Mouse (Mus musculus) midbrain, embryonic 15.5 days (tissue): ENCODE measurements at regions not wholly inside any gene's neighbourhood (a gene's known extent, or its start where the extent isn't known, plus 50 kb on each side); places are given as distances from the start of the nearest gene placed in this dataset.

ENCODE experiments used
- ATAC-seq: fragments of 200-750 bp; cut with Nextera tagmentation; replicated peaks from 2 replicates; pipeline ENCODE4 v1.8.0; 2017; ENCODE audit warnings: moderate TSS enrichment
- H3K27ac ChIP-seq: fragments of 300-500 bp; sonication (generic); 2 replicates; pipeline ENCODE4 v1.5.1; 2015; ENCODE audit warnings: mild to moderate bottlenecking, inconsistent platforms
- H3K27me3 ChIP-seq: fragments of 300-500 bp; sonication (generic); replicated peaks from 2 replicates; pipeline ENCODE4 v1.6.1; 2015; ENCODE audit warnings: inconsistent platforms
- H3K36me3 ChIP-seq: fragments of 300-500 bp; sonication (generic); replicated peaks from 2 replicates; pipeline ENCODE4 v1.6.1; 2015; ENCODE audit warnings: inconsistent platforms
- H3K4me1 ChIP-seq: fragments of 300-500 bp; sonication (generic); 2 replicates; pipeline ENCODE4 v1.6.1; 2015; ENCODE audit warnings: inconsistent platforms
- H3K4me2 ChIP-seq: fragments of 300-500 bp; sonication (generic); 2 replicates; pipeline ENCODE4 v1.6.1; 2015; ENCODE audit warnings: inconsistent platforms, mild to moderate bottlenecking, moderate library complexity
- H3K4me3 ChIP-seq: fragments of 300-500 bp; sonication (generic); 2 replicates; pipeline ENCODE4 v1.5.1; 2015; ENCODE audit warnings: mild to moderate bottlenecking, inconsistent platforms
- H3K9ac ChIP-seq: fragments of 300-500 bp; sonication (generic); 2 replicates; pipeline ENCODE4 v1.6.1; 2015; ENCODE audit warnings: mild to moderate bottlenecking, inconsistent platforms
- H3K9me3 ChIP-seq: fragments of 300-500 bp; sonication (generic); 2 replicates; pipeline ENCODE4 v1.6.1; 2016; ENCODE audit warnings: inconsistent platforms
- WGBS: fragments of 180-500 bp; shearing (Covaris S2); methylation state at CpG from one replicate; pipeline ENCODE4 v1.1.7; 2015; ENCODE audit warnings: mixed read lengths; 5-methylcytosine and 5-hydroxymethylcytosine counted together

DNA sequence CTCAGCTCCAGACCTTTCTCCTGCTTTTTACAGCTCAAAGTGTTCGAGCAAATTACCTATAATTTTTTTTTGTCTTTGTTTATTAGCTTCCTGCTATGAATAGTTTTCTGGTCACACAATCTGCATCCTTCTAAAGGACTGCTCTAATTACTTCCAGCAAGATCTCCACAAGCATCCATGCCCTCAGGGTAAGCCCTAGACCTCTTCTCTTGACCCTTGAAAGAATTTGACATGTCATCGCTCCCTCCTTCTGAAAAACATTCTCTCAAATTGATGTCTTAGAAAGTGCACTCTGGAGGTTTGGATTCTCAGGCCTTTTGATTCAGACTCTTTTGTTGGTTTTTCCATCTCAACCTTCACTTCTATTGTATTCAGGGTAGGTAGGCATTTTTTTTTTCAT, 148.7 kb downstream of the Gja1 start:
- no peaks in the 10 kb centered on the region for H3K4me1 ChIP-seq
- no peak overlapping the region for H3K27ac ChIP-seq
- no peaks in the 10 kb centered on the region for H3K9me3 ChIP-seq
- 82% methylated on average over 2 of the region's 2 CpGs for whole genome bisulfite sequencing
- H3K4me3 ChIP-seq = no peak overlapping the region
- no peak overlapping the region for H3K4me2 ChIP-seq
- ATAC-seq = no peak
- H3K27me3 ChIP-seq = no peaks in the 10 kb centered on the region
- no peak overlapping the region for H3K9ac ChIP-seq
- H3K36me3 ChIP-seq = no peaks in the 10 kb centered on the region

GRCm38 (mm10) chr10:56537091-56537490, 160.0 kb downstream of the Gja1 start:
- 67% methylated on average over 4 of the region's 4 CpGs for WGBS
- H3K4me2 ChIP-seq = no peak overlapping the region
- H3K36me3 ChIP-seq = no peaks in the 10 kb centered on the region
- no peaks in the 10 kb centered on the region for H3K4me1 ChIP-seq
- H3K4me3 ChIP-seq = no peak overlapping the region
- ATAC-seq = no peak
- no peak overlapping the region for H3K27ac ChIP-seq
- H3K9ac ChIP-seq = no peak overlapping the region
- no peaks in the 10 kb centered on the region for H3K9me3 ChIP-seq
- H3K27me3 ChIP-seq = no peaks in the 10 kb centered on the region

DNA sequence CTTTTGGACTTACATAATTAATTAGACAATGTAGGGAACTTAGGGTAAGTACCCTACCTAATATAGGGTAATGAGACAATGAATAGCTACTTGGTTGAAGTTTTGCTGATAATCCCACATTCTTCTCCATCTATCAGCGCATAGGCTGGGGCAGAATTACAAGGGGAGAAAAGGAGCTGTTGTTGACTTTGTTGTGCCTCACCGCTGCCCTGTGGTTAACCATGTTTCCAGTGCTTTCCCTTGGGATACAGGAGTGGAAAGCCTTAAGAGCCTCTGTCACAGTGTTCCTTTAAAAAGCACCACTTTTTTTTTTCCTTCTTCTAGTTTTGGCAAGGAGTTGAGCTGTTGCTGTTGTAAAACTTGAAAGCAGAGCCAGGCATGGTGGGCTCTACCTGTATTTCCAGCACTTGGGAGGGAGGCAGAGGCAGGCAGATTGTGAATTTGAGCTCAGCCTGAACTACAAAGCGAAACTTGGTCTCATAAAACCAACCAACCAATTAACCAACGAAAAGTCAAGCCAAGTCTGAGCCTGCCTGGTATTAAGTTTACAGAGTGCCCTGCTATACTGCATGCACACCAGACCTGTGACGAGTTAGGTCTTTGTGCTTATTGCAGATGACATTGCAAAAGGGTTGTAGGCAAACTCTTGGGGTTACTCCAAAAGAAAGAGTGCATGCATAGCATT, 162.8 kb downstream of the Gja1 start:
- H3K4me1 ChIP-seq = no peaks in the 10 kb centered on the region
- H3K4me2 ChIP-seq = no peak overlapping the region
- no peaks in the 10 kb centered on the region for H3K36me3 ChIP-seq
- no peak for ATAC-seq
- WGBS = 79% methylated on average over 5 of the region's 5 CpGs
- H3K4me3 ChIP-seq = no peak overlapping the region
- H3K27ac ChIP-seq = no peak overlapping the region
- no peaks in the 10 kb centered on the region for H3K27me3 ChIP-seq
- no peaks in the 10 kb centered on the region for H3K9me3 ChIP-seq
- no peak overlapping the region for H3K9ac ChIP-seq

DNA sequence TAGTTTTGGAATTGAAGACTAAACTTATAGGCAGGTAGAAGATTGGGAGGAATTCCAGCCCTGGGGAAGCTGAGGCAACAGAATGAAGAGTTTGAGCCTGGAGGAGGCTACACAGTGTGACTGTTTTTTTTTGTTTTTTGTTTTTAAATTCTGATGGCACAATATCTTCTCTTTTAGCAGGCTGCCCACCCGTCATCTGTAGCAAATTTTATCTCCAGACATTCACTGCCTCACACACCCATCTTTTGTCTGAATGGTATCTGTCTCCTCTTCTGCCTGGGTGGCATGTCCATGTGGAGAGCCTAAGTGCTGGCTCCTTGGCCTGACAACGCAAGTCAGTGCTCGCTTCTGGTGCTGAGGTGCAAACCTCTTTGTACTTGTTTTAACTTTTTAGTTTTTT, 165.0 kb downstream of the Gja1 start:
- no peaks in the 10 kb centered on the region for H3K36me3 ChIP-seq
- no peaks in the 10 kb centered on the region for H3K4me1 ChIP-seq
- no peak for ATAC-seq
- no peak overlapping the region for H3K27ac ChIP-seq
- H3K9ac ChIP-seq = no peak overlapping the region
- WGBS = 81% methylated on average over 3 of the region's 3 CpGs
- H3K4me2 ChIP-seq = no peak overlapping the region
- no peak overlapping the region for H3K4me3 ChIP-seq
- no peaks in the 10 kb centered on the region for H3K9me3 ChIP-seq
- no peaks in the 10 kb centered on the region for H3K27me3 ChIP-seq

GRCm38 (mm10) chr10:56545989-56546388, 168.9 kb downstream of the Gja1 start:
- no peak overlapping the region for H3K27ac ChIP-seq
- ATAC-seq = no peak
- no peak overlapping the region for H3K4me2 ChIP-seq
- 79% methylated on average over 3 of the region's 3 CpGs for WGBS
- H3K4me1 ChIP-seq = no peaks in the 10 kb centered on the region
- no peaks in the 10 kb centered on the region for H3K9me3 ChIP-seq
- H3K27me3 ChIP-seq = no peaks in the 10 kb centered on the region
- no peak overlapping the region for H3K9ac ChIP-seq
- H3K4me3 ChIP-seq = no peak overlapping the region
- no peaks in the 10 kb centered on the region for H3K36me3 ChIP-seq

GRCm38 (mm10) chr10:56546824-56547223, 169.7 kb downstream of the Gja1 start:
- H3K9me3 ChIP-seq = no peaks in the 10 kb centered on the region
- H3K9ac ChIP-seq = no peak overlapping the region
- no peak for ATAC-seq
- no peaks in the 10 kb centered on the region for H3K27me3 ChIP-seq
- no peak overlapping the region for H3K4me2 ChIP-seq
- no peaks in the 10 kb centered on the region for H3K4me1 ChIP-seq
- WGBS = 57% methylated on average over 2 of the region's 2 CpGs
- no peak overlapping the region for H3K4me3 ChIP-seq
- no peaks in the 10 kb centered on the region for H3K36me3 ChIP-seq
- no peak overlapping the region for H3K27ac ChIP-seq

GRCm38 (mm10) chr10:56547825-56548224, 170.7 kb downstream of the Gja1 start:
- H3K36me3 ChIP-seq = no peaks in the 10 kb centered on the region
- no peaks in the 10 kb centered on the region for H3K4me1 ChIP-seq
- no peak overlapping the region for H3K4me3 ChIP-seq
- 89% methylated on average over 3 of the region's 4 CpGs for WGBS
- no peak for ATAC-seq
- no peak overlapping the region for H3K9ac ChIP-seq
- no peaks in the 10 kb centered on the region for H3K27me3 ChIP-seq
- no peaks in the 10 kb centered on the region for H3K9me3 ChIP-seq
- H3K27ac ChIP-seq = no peak overlapping the region
- H3K4me2 ChIP-seq = no peak overlapping the region

- Histone ChIP-seq H3K4me3 (no peak overlapping the region), H3K27me3 (no peaks in the 10 kb centered on the region), H3K9ac (no peak overlapping the region), H3K36me3 (no peaks in the 10 kb centered on the region), H3K4me2 (no peak overlapping the region), H3K9me3 (no peaks in the 10 kb centered on the region), H3K27ac (no peak overlapping the region), H3K4me1 (no peaks in the 10 kb centered on the region)
- 89% methylated on average over 12 of the region's 12 CpGs for whole genome bisulfite sequencing
- no peak for ATAC-seq
Measured at GRCm38 (mm10) chr10:56566836-56567442, 189.8 kb downstream of the Gja1 start.

GRCm38 (mm10) chr10:56582065-56582464, 204.9 kb downstream of the Gja1 start:
- no peaks in the 10 kb centered on the region for H3K27me3 ChIP-seq
- no peak overlapping the region for H3K27ac ChIP-seq
- no peaks in the 10 kb centered on the region for H3K36me3 ChIP-seq
- no peak for ATAC-seq
- H3K9me3 ChIP-seq = no peaks in the 10 kb centered on the region
- H3K4me2 ChIP-seq = no peak overlapping the region
- no peak overlapping the region for H3K4me3 ChIP-seq
- WGBS = 71% methylated on average over 6 of the region's 6 CpGs
- H3K9ac ChIP-seq = no peak overlapping the region
- no peaks in the 10 kb centered on the region for H3K4me1 ChIP-seq

- H3K9ac ChIP-seq = no peak overlapping the region
- no peaks in the 10 kb centered on the region for H3K9me3 ChIP-seq
- H3K27me3 ChIP-seq = no peaks in the 10 kb centered on the region
- H3K4me3 ChIP-seq = no peak overlapping the region
- no peaks in the 10 kb centered on the region for H3K4me1 ChIP-seq
- no peak overlapping the region for H3K27ac ChIP-seq
- no peak overlapping the region for H3K4me2 ChIP-seq
- no peak for ATAC-seq
- no peaks in the 10 kb centered on the region for H3K36me3 ChIP-seq
- 62% methylated on average over 2 of the region's 2 CpGs for WGBS
Measured at GRCm38 (mm10) chr10:56587205-56587604, 210.1 kb downstream of the Gja1 start.

- Histone ChIP-seq H3K36me3 (no peaks in the 10 kb centered on the region), H3K27ac (no peak overlapping the region), H3K27me3 (no peaks in the 10 kb centered on the region), H3K9me3 (no peaks in the 10 kb centered on the region), H3K4me3 (no peak overlapping the region), H3K9ac (no peak overlapping the region), H3K4me2 (no peak overlapping the region), H3K4me1 (no peaks in the 10 kb centered on the region)
- no peak for ATAC-seq
- 80% methylated on average over 5 of the region's 5 CpGs for WGBS
Measured at GRCm38 (mm10) chr10:56597382-56597781, 220.3 kb downstream of the Gja1 start.

GRCm38 (mm10) chr10:56598191-56598590, 221.1 kb downstream of the Gja1 start:
- Histone ChIP-seq H3K36me3 (no peaks in the 10 kb centered on the region), H3K9me3 (no peaks in the 10 kb centered on the region), H3K4me2 (no peak overlapping the region), H3K9ac (no peak overlapping the region), H3K27ac (no peak overlapping the region), H3K27me3 (no peaks in the 10 kb centered on the region), H3K4me1 (no peaks in the 10 kb centered on the region), H3K4me3 (no peak overlapping the region)
- WGBS = 89% methylated on average over 3 of the region's 3 CpGs
- no peak for ATAC-seq

- no peak for ATAC-seq
- no peak overlapping the region for H3K4me3 ChIP-seq
- H3K27me3 ChIP-seq = no peaks in the 10 kb centered on the region
- WGBS = 78% methylated on average over 4 of the region's 4 CpGs
- no peak overlapping the region for H3K27ac ChIP-seq
- H3K4me2 ChIP-seq = no peak overlapping the region
- no peaks in the 10 kb centered on the region for H3K36me3 ChIP-seq
- H3K4me1 ChIP-seq = no peaks in the 10 kb centered on the region
- H3K9me3 ChIP-seq = no peaks in the 10 kb centered on the region
- no peak overlapping the region for H3K9ac ChIP-seq
Measured at GRCm38 (mm10) chr10:56599923-56600322, 222.8 kb downstream of the Gja1 start.
